8 mouse cellular contexts compared by ENCODE assay signal in genomic region chr2:181071706-181072402, GRCm38 (mm10). TPM values are rescaled to one million over a fixed set of nuclear protein-coding genes. Genes with fewer than 3 reads are reported as not detected.
DNase-seq lines count a peak whose midpoint lies in the region; ATAC-seq and TF ChIP-seq lines count a peak whose summit lies in the region.

No protein-coding gene starts in this region.

- TF ChIP-seq CTCF in MEL (IDR thresholded peaks at IDR 0.05 in 2 of 3, conservative IDR thresholded peaks at IDR 0.05 in 1 of 3; ENCODE audit: control insufficient read depth in 1 of 3, insufficient read depth in 1 of 3, low read depth in 2 of 3, low read length in 3 of 3, poor library complexity in 1 of 3, severe bottlenecking in 1 of 3), result peak; percentile 89 to 94 (median 91)

- peak; percentile 77 for DNase-seq in MEL (ENCODE audit: low read depth, low spot score)
- DNase-seq in c-Kit-positive CD71-positive TER-119-positive erythroid progenitor cells, embryonic 14.5 days (ENCODE audit: low spot score), result peak; percentile 79
- peak; percentile 84 to 88 for DNase-seq in layer of hippocampus, postnatal 36 days
- DNase-seq in lung, postnatal 36 days, result peak; percentile 87
- peak; percentile 86 for DNase-seq in right cerebral cortex, adult 18-20 months
- peak; percentile 64 for DNase-seq in urinary bladder, adult 2 months (ENCODE audit: low spot score)

- peak; percentile 57; the same call in 1 of the 2 replicates for ATAC-seq in forebrain, embryonic 15.5 days (replicated peaks)
- peak; percentile 67; the same call in 1 of the 2 replicates for ATAC-seq in hindbrain, embryonic 13.5 days (ENCODE audit: low FRiP score)

- H3K4me1 ChIP-seq in MEL (ENCODE audit: control insufficient read depth in 1 of 2, insufficient read depth in 2 of 2, low read length in 2 of 2), result no peaks in the 10 kb centered on the region
- H3K4me1 ChIP-seq in forebrain, embryonic 15.5 days, result no peaks in the 10 kb centered on the region
- H3K4me1 ChIP-seq in hindbrain, embryonic 13.5 days (replicated peaks), result peaks cover 5% of the 10 kb centered on the region; the same call in 1 of the 2 replicates

- H3K27me3 ChIP-seq in MEL (ENCODE audit: control insufficient read depth in 1 of 2, insufficient read depth in 2 of 2, low read length in 2 of 2), result peaks cover 0 to 3% of the 10 kb centered on the region in 2 experiments; a peak in 2 of 4 replicates
- no peaks in the 10 kb centered on the region for H3K27me3 ChIP-seq in forebrain, embryonic 15.5 days
- no peaks in the 10 kb centered on the region for H3K27me3 ChIP-seq in hindbrain, embryonic 13.5 days

- no peak for TF ChIP-seq POLR2A in MEL (IDR thresholded peaks at IDR 0.05; ENCODE audit: control insufficient read depth in 1 of 2, insufficient read depth in 1 of 2, low read depth in 1 of 2, low read length in 2 of 2, poor library complexity in 1 of 2)

- H3K4me3 ChIP-seq in MEL (ENCODE audit: control insufficient read depth in 1 of 2, insufficient read depth in 1 of 2, low read depth in 2 of 2, low read length in 2 of 2), result no peak overlapping the region
- no peak overlapping the region for H3K4me3 ChIP-seq in forebrain, embryonic 15.5 days
- H3K4me3 ChIP-seq in hindbrain, embryonic 13.5 days, result no peak overlapping the region

- WGBS in forebrain, embryonic 15.5 days, result 62% methylated on average over 7 of the region's 7 CpGs
- WGBS in hindbrain, embryonic 13.5 days, result 61% methylated on average over 7 of the region's 7 CpGs

- no peaks in the 10 kb centered on the region for H3K36me3 ChIP-seq in MEL (ENCODE audit: control insufficient read depth in 1 of 2, insufficient read depth in 2 of 2, low read length in 2 of 2)
- no peaks in the 10 kb centered on the region for H3K36me3 ChIP-seq in forebrain, embryonic 15.5 days
- H3K36me3 ChIP-seq in hindbrain, embryonic 13.5 days, result 0 out of 2 replicates have a peak, but pooled peaks cover 3% of the 10 kb centered on the region

- peak; percentile 85 for TF ChIP-seq RAD21 in MEL (IDR thresholded peaks at IDR 0.05; ENCODE audit: low read depth, low read length)

- no peak overlapping the region for H3K27ac ChIP-seq in MEL (ENCODE audit: control insufficient read depth, low read depth, low read length)
- H3K27ac ChIP-seq in forebrain, embryonic 15.5 days (replicated peaks), result no peak overlapping the region
- H3K27ac ChIP-seq in hindbrain, embryonic 13.5 days, result no peak overlapping the region

- H3K9me3 ChIP-seq in MEL (replicated peaks; ENCODE audit: insufficient read depth, low read length), result no peaks in the 10 kb centered on the region
- H3K9me3 ChIP-seq in forebrain, embryonic 15.5 days, result no peaks in the 10 kb centered on the region
- no peaks in the 10 kb centered on the region for H3K9me3 ChIP-seq in hindbrain, embryonic 13.5 days

- no peak for TF ChIP-seq EP300 in MEL (IDR thresholded peaks at IDR 0.05; ENCODE audit: low read depth in 1 of 2, low read length in 2 of 2)

- no peaks in the 10 kb centered on the region for H3K79me2 ChIP-seq in MEL (ENCODE audit: control insufficient read depth, insufficient read depth, low read length, poor library complexity)

- H3K4me2 ChIP-seq in forebrain, embryonic 15.5 days (replicated peaks), result no peak overlapping the region
- H3K4me2 ChIP-seq in hindbrain, embryonic 13.5 days, result no peak overlapping the region

- H3K9ac ChIP-seq in MEL (ENCODE audit: control insufficient read depth, low read depth, low read length, poor library complexity, severe bottlenecking), result no peak overlapping the region
- no peak overlapping the region for H3K9ac ChIP-seq in forebrain, embryonic 15.5 days (replicated peaks)
- H3K9ac ChIP-seq in hindbrain, embryonic 13.5 days, result no peak overlapping the region

TF ChIP-seq in MEL, 35 proteins besides CTCF, POLR2A, EP300 and RAD21:
- peak; percentile 74 for TF ChIP-seq SMC3 (IDR thresholded peaks at IDR 0.05; ENCODE audit: low read depth, low read length)
- peak; percentile 53 for TF ChIP-seq ZC3H11A (IDR thresholded peaks at IDR 0.05; ENCODE audit: low read depth, low read length)
- TF ChIP-seq USF1 (IDR thresholded peaks at IDR 0.05; ENCODE audit: low read depth, low read length), result peak; percentile 53; the same call in 1 of the 2 replicates
- no peak for TF ChIP-seq ELF1 (IDR thresholded peaks at IDR 0.05; ENCODE audit: low read depth, low read length)
TF ChIP-seq in MEL: peak in this region for 3.

RNA-seq across cellular contexts. Expression of gene Chrna4, which starts 28.5 kb away (rescaled TPM):
- 0.03 and 0.12 TPM in 2 replicates for total RNA-seq in MEL (2012; rRNA removed)
- polyA plus RNA-seq in MEL (2012; ENCODE audit: insufficient read depth in 1 of 2, insufficient read length in 2 of 2, low read depth in 1 of 2, low replicate concordance in 2 of 2, missing spikeins in 1 of 2), result not detected
- 8.9 and 10.0 TPM in 2 replicates for polyA plus RNA-seq in forebrain, embryonic 15.5 days (2015; fragmentation: Nextera tagmentation; extraction: Ambion mirVana)
- polyA plus RNA-seq in hindbrain, embryonic 13.5 days (2015; fragmentation: Nextera tagmentation; extraction: Ambion mirVana), result 33.6 and 37.0 TPM in 2 replicates
- total RNA-seq in layer of hippocampus, postnatal 36 days (2021), result 10 to 100 TPM; 14.1 to 14.4 TPM
- polyA plus RNA-seq in urinary bladder, adult 2 months (2012; rRNA removed), result 0.03 TPM in 2 replicates
